Mouse (Mus musculus) CD4-positive, CD25-positive, alpha-beta regulatory T cell, adult 2 months (primary cell): ENCODE measurements at regions not wholly inside any gene's neighbourhood (a gene's known extent, or its start where the extent isn't known, plus 50 kb on each side); places are given as distances from the start of the nearest gene placed in this dataset.
"Not testable (repeated sequence)": the region's sequence is repeated elsewhere in the genome, so short reads cannot be mapped to it uniquely, and the experiment has no call there.

Source experiments
- DNase-seq: peaks from one replicate; pipeline ENCODE4 v3.0.0-alpha.2; 2012; ENCODE audit warnings: low read depth, low spot score

GRCm38 (mm10) chr16:57923447-57924129, 169.1 kb upstream of the Col8a1 start:
- DNase-seq: no peak

- DNase-seq: no peak
Observed at GRCm38 (mm10) chr16:57924130-57924495, 169.6 kb upstream of the Col8a1 start.

GRCm38 (mm10) chr16:57927816-57928215, 173.3 kb upstream of the Col8a1 start:
- no peak for DNase-seq

- DNase-seq: no peak
Observed at GRCm38 (mm10) chr16:57928301-57928700, 173.8 kb upstream of the Col8a1 start.

GRCm38 (mm10) chr16:57929151-57929764, 174.7 kb upstream of the Col8a1 start:
- DNase-seq: no peak

- no peak for DNase-seq
Observed at GRCm38 (mm10) chr16:57945404-57945803, 190.9 kb upstream of the Col8a1 start.

GRCm38 (mm10) chr16:57947309-57947708, 192.8 kb upstream of the Col8a1 start:
- DNase-seq: no peak

- no peak for DNase-seq
Observed at GRCm38 (mm10) chr16:57949680-57950079, 195.1 kb upstream of the Col8a1 start.

GRCm38 (mm10) chr16:57970956-57971355, 216.4 kb upstream of the Col8a1 start:
- DNase-seq: no peak

- no peak for DNase-seq
Observed at GRCm38 (mm10) chr16:57984111-57984510, 229.6 kb upstream of the Col8a1 start.

- DNase-seq: no peak
Observed at GRCm38 (mm10) chr16:58005740-58006139, 251.2 kb upstream of the Col8a1 start.

GRCm38 (mm10) chr16:58013557-58013956, 259.0 kb upstream of the Col8a1 start:
- no peak for DNase-seq

- no peak for DNase-seq
Observed at GRCm38 (mm10) chr16:58027525-58027924, 273.0 kb upstream of the Col8a1 start.

- not testable (repeated sequence) for DNase-seq
Observed at GRCm38 (mm10) chr16:58028541-58028940, 274.0 kb upstream of the Col8a1 start.

GRCm38 (mm10) chr16:58029674-58030073, 275.1 kb upstream of the Col8a1 start:
- no peak for DNase-seq

GRCm38 (mm10) chr16:58068654-58069271, 314.2 kb upstream of the Col8a1 start:
- no peak for DNase-seq

GRCm38 (mm10) chr16:58072441-58072840, 317.9 kb upstream of the Col8a1 start:
- DNase-seq: no peak

GRCm38 (mm10) chr16:58100351-58100750, 307.9 kb upstream of the Dcbld2 start:
- DNase-seq: no peak

GRCm38 (mm10) chr16:58110452-58110851, 297.8 kb upstream of the Dcbld2 start:
- DNase-seq: no peak

GRCm38 (mm10) chr16:58126086-58126485, 282.2 kb upstream of the Dcbld2 start:
- no peak for DNase-seq

GRCm38 (mm10) chr16:58136144-58136905, 271.9 kb upstream of the Dcbld2 start:
- DNase-seq: no peak

- no peak for DNase-seq
Observed at GRCm38 (mm10) chr16:58136979-58137378, 271.3 kb upstream of the Dcbld2 start.
